19 mouse cellular contexts compared by ENCODE assay signal in the genomic region with DNA sequence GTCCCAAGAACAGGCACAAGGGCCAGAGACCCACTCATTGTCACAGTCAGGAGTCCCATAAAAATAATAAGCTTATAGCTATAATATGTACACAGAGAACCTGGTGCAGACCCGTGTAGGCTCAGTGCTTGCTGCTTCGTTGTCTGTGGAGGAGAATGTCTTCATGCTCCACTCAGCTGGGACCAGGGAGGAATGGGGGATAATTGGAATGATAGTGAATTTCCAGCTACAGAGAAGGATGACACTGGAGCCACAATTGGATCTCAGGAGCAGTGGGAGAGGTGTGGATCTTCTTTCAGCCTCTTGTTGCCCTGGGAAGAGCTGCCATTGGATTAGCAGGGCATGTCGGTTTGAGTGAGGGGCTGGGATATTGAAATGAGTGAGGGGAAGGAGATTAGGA.
DNase-seq lines count a peak whose midpoint lies in the region; ATAC-seq and TF ChIP-seq lines count a peak whose summit lies in the region.
"Had no signal": no experiment of that assay in that cellular context is flagged by ENCODE, and none has a peak within 500 bp of the region (broad histone marks: within the 10 kb centered on the region; RNA-seq: fewer than 3 reads in every experiment).

No protein-coding gene starts in this region.

- H3K9me3 ChIP-seq in kidney, embryonic 14.5 days (ENCODE audit: control insufficient read depth, low read length): no peaks in the 10 kb centered on the region
- H3K9me3 ChIP-seq in kidney, postnatal 0 days (replicated peaks; ENCODE audit: low read length): no peaks in the 10 kb centered on the region
- H3K9me3 ChIP-seq: G1E had no signal

- TF ChIP-seq POLR2A in kidney, adult 2 months (IDR thresholded peaks at IDR 0.05; ENCODE audit: low read depth, low read length): no peak

- no peak overlapping the region for H3K4me2 ChIP-seq in kidney, embryonic 14.5 days (replicated peaks; ENCODE audit: low read depth, low read length)
- H3K4me2 ChIP-seq in kidney, postnatal 0 days (ENCODE audit: low read length): no peak overlapping the region

- H3K4me1 ChIP-seq in kidney, embryonic 14.5 days (ENCODE audit: control insufficient read depth, insufficient read depth, low read length): 0 out of 2 replicates have a peak, but pooled peaks cover 5% of the 10 kb centered on the region
- no peaks in the 10 kb centered on the region for H3K4me1 ChIP-seq in kidney, postnatal 0 days (replicated peaks; ENCODE audit: insufficient read depth, low read length)
- H3K4me1 ChIP-seq in kidney, adult 2 months (ENCODE audit: control insufficient read depth, insufficient read depth, low read length): no peaks in the 10 kb centered on the region

- TF ChIP-seq CTCF in kidney, postnatal 0 days (IDR thresholded peaks at IDR 0.05; ENCODE audit: low read depth): no peak
- TF ChIP-seq CTCF in kidney, adult 2 months (conservative IDR thresholded peaks at IDR 0.05; ENCODE audit: insufficient read depth, insufficient read length, low read depth, low read length): no peak

- no peak for DNase-seq in kidney, adult 11 months
- DNase-seq in kidney, postnatal 0 days (ENCODE audit: low spot score): peak; percentile 53
- DNase-seq in kidney, adult 2 months: no peak
- DNase-seq: adrenal gland, adult 2 months; adrenal gland, adult 8-10 months; adrenal gland, postnatal 10 days; adrenal gland, postnatal 14 days; adrenal gland, postnatal 25 days; adrenal gland, postnatal 36 days; B cell, adult 2 months; cerebellum, adult 11 months; cerebellum, adult 11-12 months; cerebellum, adult 18-20 months had no signal

- H3K36me3 ChIP-seq in kidney, embryonic 14.5 days (ENCODE audit: control insufficient read depth, insufficient read depth, low read length): no peaks in the 10 kb centered on the region
- H3K36me3 ChIP-seq in kidney, postnatal 0 days (ENCODE audit: insufficient read depth, low read length): no peaks in the 10 kb centered on the region
- H3K36me3 ChIP-seq in kidney, adult 2 months (ENCODE audit: control insufficient read depth, insufficient read depth, low read length): no peaks in the 10 kb centered on the region
- H3K36me3 ChIP-seq: G1E had no signal

- H3K9ac ChIP-seq in kidney, embryonic 14.5 days (ENCODE audit: low read depth, low read length): no peak overlapping the region
- no peak overlapping the region for H3K9ac ChIP-seq in kidney, postnatal 0 days (ENCODE audit: low read depth, low read length)

- 61% methylated on average over 3 of the region's 3 CpGs for WGBS in kidney, embryonic 14.5 days
- 40% methylated on average over 3 of the region's 3 CpGs for WGBS in kidney, postnatal 0 days
- 58% methylated on average over 3 of the region's 3 CpGs for WGBS in kidney, adult 2 months

- H3K27ac ChIP-seq in kidney, embryonic 14.5 days (ENCODE audit: low read depth, low read length): no peak overlapping the region
- no peak overlapping the region for H3K27ac ChIP-seq in kidney, postnatal 0 days
- no peak overlapping the region for H3K27ac ChIP-seq in kidney, adult 2 months (ENCODE audit: insufficient read depth, low read depth, low read length)

- no peaks in the 10 kb centered on the region for H3K27me3 ChIP-seq in kidney, embryonic 14.5 days (ENCODE audit: control insufficient read depth, insufficient read depth, low read length)
- no peaks in the 10 kb centered on the region for H3K27me3 ChIP-seq in kidney, postnatal 0 days (ENCODE audit: insufficient read depth, low read length)
- H3K27me3 ChIP-seq in kidney, adult 2 months (replicated peaks; ENCODE audit: control insufficient read depth, insufficient read depth, low read length): no peaks in the 10 kb centered on the region
- H3K27me3 ChIP-seq: CH12.LX, Patski had no signal

- H3K4me3 ChIP-seq in kidney, embryonic 14.5 days (ENCODE audit: low read length): no peak overlapping the region
- no peak overlapping the region for H3K4me3 ChIP-seq in kidney, postnatal 0 days (replicated peaks; ENCODE audit: low read depth, low read length)
- H3K4me3 ChIP-seq in kidney, adult 2 months (ENCODE audit: insufficient read depth, low read depth, low read length): no peak overlapping the region

- peak; percentile 52; the same call in 1 of the 2 replicates for ATAC-seq in kidney, embryonic 14.5 days (ENCODE audit: low FRiP score, low TSS enrichment)
- no peak for ATAC-seq in kidney, postnatal 0 days (replicated peaks; ENCODE audit: low FRiP score, low read depth)
- ATAC-seq: activated CD4-positive, CD25-positive, alpha-beta regulatory T cell, adult 4 months; CD4-positive, CD25-positive, alpha-beta regulatory T cell, adult 4 months; Patski had no signal
